Mouse (Mus musculus) central nervous system, embryonic 14 days (tissue): ENCODE results near the gene Slc52a3. TPM values are rescaled to one million over a fixed set of nuclear protein-coding genes. Genes with fewer than 3 reads are reported as not detected.

Source experiments
- polyA plus RNA-seq: library from polyadenylated mRNA; depleted of rRNA; stranded (reverse); fragments of >200 nt; gene quantifications from 2 replicates; pipeline ENCODE4 v1.2.3, GENCODE M21; 2012; rRNA removed

Slc52a3 gene
- 0.79 and 0.95 TPM in 2 replicates for polyA plus RNA-seq

DNA sequence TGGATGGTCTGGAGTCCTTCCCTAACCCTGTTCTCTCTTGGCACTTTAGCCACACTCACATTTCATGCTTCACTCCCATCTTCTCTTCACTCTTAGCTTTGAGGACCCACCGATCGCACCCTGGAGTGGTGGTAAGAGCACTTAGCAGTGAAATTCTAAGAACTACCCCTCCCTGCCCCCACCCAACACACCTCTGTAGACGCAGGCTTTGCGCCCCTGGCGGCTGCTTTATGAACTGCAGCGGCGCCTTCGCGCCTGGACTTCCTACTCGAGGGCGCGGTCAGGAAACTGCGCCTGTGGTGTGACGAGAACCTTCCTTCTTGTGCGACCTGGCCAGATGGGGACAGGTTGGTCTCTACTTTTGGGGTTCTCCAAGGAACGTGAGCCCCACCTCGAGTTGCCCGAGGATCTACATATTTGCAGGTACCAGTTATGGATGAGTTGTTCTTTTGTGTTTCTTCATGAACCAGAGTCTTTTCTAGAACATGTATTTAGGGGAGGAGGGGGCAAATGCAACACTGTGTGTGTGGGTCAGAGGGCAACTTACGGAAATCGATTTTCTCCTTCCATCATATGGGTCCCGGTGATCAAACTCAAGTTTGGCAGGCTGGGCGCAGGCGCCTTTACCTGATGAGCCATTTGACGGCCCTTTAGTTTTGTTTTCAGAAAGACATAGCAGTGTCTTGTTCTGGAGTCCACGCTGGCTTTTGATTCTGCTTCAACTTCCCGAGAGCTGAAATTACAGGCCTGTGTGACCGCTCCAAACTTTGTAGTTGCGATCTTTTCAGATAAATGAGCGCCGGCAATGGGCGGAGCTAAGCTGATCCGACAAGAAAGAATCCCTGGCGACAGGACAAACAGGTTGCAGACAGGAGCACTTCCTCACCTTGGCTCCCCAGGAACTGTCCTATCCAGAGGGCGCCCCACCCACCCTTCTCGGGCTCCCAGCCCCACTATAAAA is at the start of gene Slc52a3:
TSS of gene Slc52a3 (plus strand) at position 283 of the 961 bp plus-strand sequence.

DNA sequence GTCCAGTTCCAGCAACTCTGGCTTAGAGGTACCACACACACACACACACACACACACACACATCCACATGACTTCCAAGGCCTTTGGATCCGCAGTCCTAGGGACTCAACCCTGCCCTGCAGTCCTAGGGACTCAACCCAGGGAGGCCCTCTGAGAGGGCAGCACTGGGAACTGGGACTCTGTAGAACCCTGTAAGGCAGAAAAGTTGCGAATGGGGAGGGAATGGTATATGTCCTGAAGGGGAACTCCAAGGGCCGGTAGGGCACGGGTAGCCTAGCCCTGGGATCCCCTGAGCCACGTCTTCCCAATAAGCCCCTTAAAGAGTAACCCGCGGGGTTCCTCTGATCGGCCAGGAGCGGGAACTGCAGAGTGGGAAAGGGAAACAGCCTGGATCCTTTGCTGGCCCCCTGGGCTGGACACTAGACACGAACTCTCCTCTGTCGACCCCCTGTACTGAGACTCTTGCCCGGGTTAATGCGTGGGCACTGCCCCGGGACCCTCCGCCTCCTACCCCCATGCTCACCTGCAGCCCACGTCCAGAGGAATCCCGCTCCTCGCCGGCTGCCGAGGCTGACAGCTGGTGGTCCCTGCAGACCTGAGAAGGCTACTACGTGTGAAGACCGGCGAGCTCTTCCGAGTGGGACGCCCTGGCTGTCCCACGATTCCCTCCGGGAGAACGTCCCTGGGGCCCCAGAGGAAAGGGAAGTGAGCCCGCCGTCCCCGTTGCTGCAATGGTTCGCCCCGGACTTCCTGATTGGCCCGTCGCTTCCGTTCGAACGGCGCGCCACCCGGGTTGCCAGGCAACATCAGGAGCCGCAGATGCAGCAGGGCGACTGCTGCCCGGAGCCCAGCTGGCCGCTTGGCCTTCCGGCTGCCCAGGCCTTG is 16.6 kb upstream of the Slc52a3 start, which contains the start of gene Fam110a:
TSS of gene Fam110a (minus strand) at position 750 of the 885 bp plus-strand sequence.

Other genes with a start within 250 kb of the Slc52a3 start
- 0.09 and 0.11 TPM in 2 replicates for gene Rspo4, start 153.6 kb upstream of the Slc52a3 start, polyA plus RNA-seq
- 0.06 and 0.25 TPM in 2 replicates for gene Angpt4, start 85.3 kb upstream of the Slc52a3 start, polyA plus RNA-seq
- gene Fam110a, start 16.3 kb upstream of the Slc52a3 start, polyA plus RNA-seq = 32.5 and 35.2 TPM in 2 replicates
- gene Scrt2, start 85.0 kb downstream of the Slc52a3 start, polyA plus RNA-seq = 59.5 and 73.3 TPM in 2 replicates
- 15.3 and 16.6 TPM in 2 replicates for gene Srxn1, start 109.0 kb downstream of the Slc52a3 start, polyA plus RNA-seq
- gene Tcf15, start 147.1 kb downstream of the Slc52a3 start, polyA plus RNA-seq = 2.0 and 3.6 TPM in 2 replicates
- gene Csnk2a1, start 230.3 kb downstream of the Slc52a3 start, polyA plus RNA-seq = 83.6 and 94.8 TPM in 2 replicates